Mouse (Mus musculus): ENCODE data around the gene Arpin.

Gene Arpin

DNA sequence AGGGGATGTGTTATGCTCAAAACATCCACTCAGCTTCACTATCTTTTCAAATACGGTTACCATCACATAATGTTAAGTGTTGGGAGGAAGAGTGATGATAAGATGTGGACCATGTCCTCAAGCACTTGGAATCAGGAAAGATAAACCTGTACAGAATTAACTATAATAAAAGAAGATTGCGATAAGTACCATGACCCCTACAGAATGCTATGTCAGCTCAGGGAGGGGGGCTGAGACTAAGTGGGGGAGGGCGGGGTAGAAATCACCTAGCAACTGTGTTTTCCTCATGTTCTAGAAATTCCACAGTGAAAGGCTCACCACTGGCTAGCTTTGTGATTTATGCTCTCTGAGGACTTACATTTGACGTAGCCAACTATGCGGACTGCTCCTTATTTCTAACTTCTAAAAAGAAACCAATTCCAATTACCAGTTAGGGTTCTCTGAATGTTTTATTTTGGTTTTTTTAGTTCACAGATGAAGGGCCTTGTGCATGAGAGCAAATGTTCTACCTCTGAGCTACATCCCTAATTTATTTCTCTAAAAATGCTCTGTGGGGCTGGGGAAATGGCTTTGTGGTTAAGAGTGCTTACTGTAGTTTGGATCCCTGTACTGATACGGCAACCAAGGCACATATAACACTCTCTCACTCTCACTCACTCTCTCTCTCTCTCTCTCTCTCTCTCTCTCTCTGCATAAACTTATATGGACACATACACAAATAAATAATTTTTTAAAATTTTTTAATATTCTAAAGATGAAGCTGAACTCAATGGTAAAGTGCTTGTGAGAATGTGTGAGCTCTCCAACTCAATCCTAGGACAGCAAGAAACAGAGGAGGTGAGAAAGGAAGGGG lies 42.4 kb downstream of the Arpin start:
- DNase-seq (ENCODE audit: low spot score in 2 of 2), result peak in 1 of 2 experiments; percentile 36

DNA sequence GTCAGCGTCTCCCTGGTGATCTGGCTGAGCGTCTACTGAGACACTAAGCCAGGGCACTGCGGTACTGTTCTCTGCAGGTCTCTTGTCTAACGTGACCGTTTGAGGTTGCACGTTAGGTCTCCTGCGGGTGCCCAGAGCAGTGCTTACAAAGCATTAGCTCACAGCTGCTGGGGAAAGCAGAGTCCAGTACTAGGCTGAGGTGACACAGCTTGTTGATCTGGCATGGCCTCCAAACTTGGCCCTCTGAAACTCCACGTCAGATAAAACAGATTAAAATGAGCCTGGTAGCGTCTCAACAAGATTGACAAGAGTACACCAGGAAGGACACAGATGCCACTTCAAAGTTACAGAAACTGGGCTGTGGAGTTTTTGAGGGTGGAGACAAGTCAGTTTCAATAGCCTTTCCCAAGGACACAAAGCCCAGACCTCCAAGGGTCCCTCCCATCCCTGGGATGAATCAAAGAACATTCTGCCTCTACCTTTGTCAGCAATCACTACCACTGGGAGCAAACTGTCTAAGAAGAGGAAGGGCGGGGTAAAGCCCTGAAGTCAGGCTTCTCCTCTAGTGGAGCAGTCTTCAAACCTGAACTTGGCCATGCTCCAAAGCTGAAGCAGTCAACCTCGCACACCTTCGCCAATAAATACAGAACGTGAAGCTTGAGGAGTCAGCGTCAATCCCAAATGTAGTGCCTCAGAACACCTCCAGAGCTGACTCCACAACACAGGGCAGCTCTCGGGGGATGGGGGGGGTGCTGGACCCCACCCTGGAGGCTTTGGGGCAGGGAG lies 44.5 kb downstream of the Arpin start:
- DNase-seq (ENCODE audit: low spot score in 2 of 2), result no peak

DNA sequence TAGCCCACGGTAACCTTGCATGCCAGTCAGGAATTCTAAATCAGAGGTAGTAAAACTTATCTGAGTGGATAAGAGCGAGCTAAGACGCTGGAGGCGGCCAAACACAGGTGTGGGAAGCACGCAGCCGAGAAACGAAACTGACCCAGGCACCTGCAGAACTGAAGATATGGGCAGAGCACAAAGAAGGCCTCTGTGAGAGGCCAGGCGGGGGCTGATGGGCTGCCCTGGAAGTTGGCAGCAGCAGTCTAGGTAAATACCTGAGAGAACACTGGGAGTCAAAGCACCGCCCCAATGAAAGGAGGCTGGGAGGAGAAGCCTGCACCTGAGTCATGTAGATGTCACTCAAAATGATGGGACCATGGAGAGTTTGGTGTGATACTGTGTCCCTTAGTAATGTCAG lies 46.6 kb downstream of the Arpin start:
- no peak for DNase-seq (ENCODE audit: low spot score in 2 of 2)

DNA sequence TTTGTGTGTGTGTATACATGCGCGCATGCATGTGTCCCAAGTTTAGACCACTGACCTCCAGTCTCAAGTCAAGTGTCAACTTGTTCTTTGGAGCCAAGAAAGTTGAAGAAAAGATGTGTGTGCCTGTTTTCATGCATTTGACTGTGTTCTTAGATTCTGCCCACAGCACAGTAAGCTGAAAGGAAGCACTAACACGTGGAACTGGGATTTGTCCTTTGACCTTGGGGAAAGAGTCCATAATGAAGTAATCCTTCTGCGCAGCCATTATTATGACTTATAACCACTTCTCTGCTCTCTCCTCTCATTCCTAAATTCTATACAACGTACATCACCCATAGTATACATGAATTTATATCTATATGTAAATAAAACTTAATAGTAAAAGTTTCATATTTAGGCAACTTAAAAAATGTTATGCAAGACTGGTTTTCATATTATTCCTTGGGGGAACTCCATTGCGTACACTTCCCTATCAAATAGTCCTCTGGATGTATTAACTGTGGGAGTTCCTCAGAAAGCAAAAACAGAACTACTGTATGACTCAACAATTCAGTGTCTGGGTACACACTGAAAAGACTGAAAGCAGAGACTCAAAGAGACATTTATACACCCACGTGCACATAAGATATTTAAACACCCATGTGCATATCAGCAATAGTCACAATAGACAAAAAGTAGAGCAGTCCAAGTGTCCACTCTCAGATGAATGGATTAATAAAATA lies 51.4 kb downstream of the Arpin start:
- no peak for DNase-seq (ENCODE audit: low spot score in 2 of 2)

DNA sequence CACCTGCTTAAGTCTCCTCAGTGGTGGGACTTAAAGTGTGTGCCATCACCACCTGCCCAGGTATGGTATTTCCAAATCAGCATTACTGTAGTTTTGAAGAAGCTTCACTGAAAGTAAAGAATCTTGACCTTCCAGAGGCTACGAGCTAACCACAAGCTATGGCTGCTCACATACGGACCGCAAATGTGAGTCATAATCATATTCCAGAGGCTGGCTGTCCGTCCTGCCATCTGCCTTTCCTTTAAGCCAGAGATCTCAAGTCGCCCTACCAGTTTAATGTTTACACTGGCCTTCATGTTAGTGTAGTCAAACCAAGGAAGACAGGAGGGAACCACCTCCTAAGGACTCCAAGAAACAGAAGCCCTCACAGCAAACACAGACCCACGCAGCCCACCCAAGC lies 53.3 kb downstream of the Arpin start:
- no peak for DNase-seq (ENCODE audit: low spot score in 2 of 2)

DNA sequence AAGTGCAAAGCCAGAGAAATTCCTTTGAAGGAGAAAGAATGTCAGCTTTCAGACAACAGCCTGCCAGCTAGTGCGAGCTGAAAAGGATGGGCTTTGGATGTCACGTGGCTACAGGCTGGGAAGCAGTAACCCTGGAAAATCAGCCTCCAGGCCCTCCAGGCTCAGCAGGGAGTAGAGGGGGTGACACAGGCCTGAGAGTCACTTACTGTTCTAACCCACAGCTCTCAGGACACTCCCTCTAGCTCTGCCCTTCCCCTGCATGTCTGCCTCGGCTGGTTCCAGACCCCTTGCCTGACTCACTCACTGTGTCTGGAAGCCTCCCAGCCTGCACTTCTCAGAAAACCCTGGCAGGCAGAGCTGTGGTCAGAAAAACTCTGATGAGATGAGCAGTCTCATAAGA lies 54.2 kb downstream of the Arpin start:
- peak; percentile 49 to 61 for DNase-seq (ENCODE audit: low spot score in 2 of 2)

DNA sequence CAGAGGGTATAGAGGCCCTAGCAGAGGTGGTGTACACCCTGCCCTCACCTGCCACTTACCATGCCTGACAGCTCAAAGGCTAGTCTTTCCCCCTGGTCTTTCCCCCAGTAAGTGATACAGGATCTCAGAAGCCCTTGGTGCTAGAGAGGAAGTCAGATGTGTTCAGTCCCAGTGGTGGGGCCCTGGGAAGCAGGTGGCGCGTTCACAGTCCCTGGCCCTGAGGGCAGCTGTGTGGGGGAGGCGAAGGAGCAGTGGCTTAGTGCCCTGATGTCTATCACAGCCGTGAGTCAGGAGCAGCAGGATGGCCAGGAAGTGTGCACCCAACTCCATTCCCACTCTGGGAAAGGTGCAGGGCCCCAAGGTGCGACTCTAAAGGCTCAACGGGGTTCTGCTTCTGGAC lies 55.1 kb downstream of the Arpin start:
- DNase-seq (ENCODE audit: low spot score in 2 of 2), result no peak

DNA sequence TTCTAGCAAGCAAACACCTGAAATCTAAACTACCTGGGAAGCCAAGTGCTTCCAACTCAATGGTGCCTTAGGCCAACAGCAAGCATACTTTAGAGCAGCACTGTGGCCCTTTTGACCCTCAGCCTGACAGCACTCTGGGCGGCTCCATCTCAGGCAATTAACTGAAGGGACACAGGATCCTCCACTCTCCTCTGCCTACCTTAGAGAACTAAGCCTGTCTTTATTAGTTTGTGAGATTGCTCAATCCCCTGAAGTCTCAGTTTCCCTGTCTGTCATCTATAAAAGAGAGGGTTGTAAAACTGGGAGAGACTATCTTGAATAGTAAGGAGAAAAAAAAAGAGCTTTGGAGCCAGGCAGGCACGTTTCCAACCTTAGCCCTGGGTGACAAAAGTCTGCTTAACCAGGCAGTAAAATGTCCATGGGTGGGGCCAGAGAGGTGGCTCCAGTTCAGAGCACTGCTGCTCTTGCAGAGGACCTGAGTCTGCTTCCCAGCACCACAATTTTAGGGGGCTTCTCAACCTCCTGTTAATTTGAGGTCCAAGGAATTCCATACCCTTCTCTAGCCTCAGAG lies 56.6 kb downstream of the Arpin start:
- no peak for DNase-seq (ENCODE audit: low spot score in 2 of 2)

Data from heart, adult 9 months (tissue).